Mouse (Mus musculus) forebrain, embryonic 14.5 days (tissue): ENCODE results near the gene Snd1. TPM values are rescaled to one million over a fixed set of nuclear protein-coding genes. Genes with fewer than 3 reads are reported as not detected.

Source experiments
- ATAC-seq: fragments of 200-750 bp; cut with Nextera tagmentation; 2 replicates; pipeline ENCODE4 v1.8.0; 2017; ENCODE audit warnings: mild to moderate bottlenecking, moderate library complexity
- DNase-seq: peaks from one replicate; pipeline ENCODE4 v3.0.0-alpha.2; 2015; ENCODE audit warnings: low spot score
- H3K27ac ChIP-seq: fragments of 300-500 bp; sonication (generic); 2 replicates; pipeline ENCODE4 v1.5.1; 2014; ENCODE audit warnings: low read depth, mild to moderate bottlenecking, control low read depth, low read length, moderate library complexity
- H3K27me3 ChIP-seq: fragments of 300-500 bp; sonication (generic); replicated peaks from 2 replicates; pipeline ENCODE4 v1.6.1; 2014; ENCODE audit warnings: low read length, control low read depth, mixed read lengths; ENCODE audit not compliant: control insufficient read depth, insufficient read depth
- H3K36me3 ChIP-seq: fragments of 300-500 bp; sonication (generic); 2 replicates; pipeline ENCODE4 v1.6.1; 2014; ENCODE audit warnings: low read length, control low read depth; ENCODE audit not compliant: control insufficient read depth, insufficient read depth
- H3K4me1 ChIP-seq: fragments of 300-500 bp; sonication (generic); 2 replicates; pipeline ENCODE4 v1.6.1; 2014; ENCODE audit warnings: antibody characterized with exemption, low read length, control low read depth; ENCODE audit not compliant: control insufficient read depth, insufficient read depth
- H3K4me2 ChIP-seq: fragments of 300-500 bp; sonication (generic); 2 replicates; pipeline ENCODE4 v1.6.1; 2014; ENCODE audit warnings: mild to moderate bottlenecking, control low read depth, low read length
- H3K4me3 ChIP-seq: fragments of 300-500 bp; sonication (generic); 2 replicates; pipeline ENCODE4 v1.5.1; 2014; ENCODE audit warnings: low read depth, low read length, control low read depth
- H3K9ac ChIP-seq: fragments of 300-500 bp; sonication (generic); 2 replicates; pipeline ENCODE4 v1.6.1; 2014; ENCODE audit warnings: mild to moderate bottlenecking, low read length, control low read depth, moderate library complexity
- H3K9me3 ChIP-seq: fragments of 300-500 bp; sonication (generic); replicated peaks from 2 replicates; pipeline ENCODE4 v1.6.1; 2016; ENCODE audit warnings: low read length, control low read depth, mixed read lengths; ENCODE audit not compliant: control insufficient read depth
- WGBS: fragments of 180-500 bp; shearing (Covaris S2); extraction: QIAGEN DNeasy Blood & Tissue Kit; methylation state at CpG from one replicate; pipeline ENCODE4 v1.1.7; 2014; 5-methylcytosine and 5-hydroxymethylcytosine counted together
- polyA plus RNA-seq: library from polyadenylated mRNA; unstranded; fragments of >200 nt; fragmentation: Nextera tagmentation; extraction: Ambion mirVana; gene quantifications from 2 replicates; pipeline ENCODE4 v1.2.1, GENCODE M21; 2014

Snd1 gene
- polyA plus RNA-seq, 1 experiment from 2014 or later = 67.9 TPM

DNA sequence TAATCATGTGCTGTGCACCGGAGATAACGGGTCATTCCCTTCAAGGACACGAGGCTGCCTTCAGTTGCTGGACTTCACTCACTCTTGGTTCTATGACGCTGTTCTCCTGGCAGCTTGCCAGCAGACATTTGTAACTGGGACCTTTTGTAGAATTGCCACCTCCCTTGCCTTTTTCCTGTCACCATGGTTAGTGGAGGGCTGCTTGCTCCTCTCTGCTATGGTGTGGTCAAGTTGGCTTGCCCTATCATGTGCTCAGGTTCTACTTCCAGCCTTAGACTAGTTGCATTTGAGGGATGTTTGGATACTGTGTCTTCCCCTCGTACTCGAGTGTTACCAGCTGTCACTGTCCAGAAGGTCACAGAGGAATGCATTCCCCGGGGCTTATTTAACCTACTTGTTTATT is 143.8 kb downstream of the Snd1 start:
- DNase-seq = peak; percentile 70
- WGBS = 30% methylated on average over 7 of the region's 7 CpGs

DNA sequence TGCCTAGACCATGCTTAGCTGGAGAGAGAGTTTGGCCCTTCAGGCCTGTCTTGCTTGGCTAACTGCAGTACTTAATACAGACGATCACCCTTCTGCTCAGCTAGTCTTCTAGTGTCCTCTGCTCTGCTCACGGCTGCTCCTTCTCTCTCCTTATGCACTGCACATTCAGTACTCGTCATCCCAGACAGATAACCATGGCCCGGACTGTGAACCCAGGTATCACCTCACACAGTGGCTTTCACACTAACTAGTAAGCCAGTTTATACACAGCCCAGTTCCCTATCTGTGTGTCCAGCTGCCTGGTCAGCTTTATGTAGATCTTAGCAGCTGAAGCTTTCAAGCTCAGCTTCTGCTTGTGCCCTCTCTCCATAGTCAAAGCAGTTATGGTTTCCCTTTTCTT is 146.5 kb downstream of the Snd1 start:
- Histone ChIP-seq H3K4me3 (no peak overlapping the region), H3K9me3 (no peaks in the 10 kb centered on the region), H3K4me1 (peaks cover 19% of the 10 kb centered on the region), H3K27me3 (no peaks in the 10 kb centered on the region), H3K4me2 (no peak overlapping the region), H3K9ac (no peak overlapping the region), H3K36me3 (no peaks in the 10 kb centered on the region), H3K27ac (no peak overlapping the region)
- no peak for ATAC-seq
- 90% methylated on average over 4 of the region's 4 CpGs for WGBS
- DNase-seq = no peak

More for the DNA sequence above, 143.8 kb downstream of the Snd1 start:
- Histone ChIP-seq H3K4me2 (peak overlapping the region; percentile 16; the same call in 1 of the 2 replicates), H3K4me3 (no peak overlapping the region), H3K27ac (no peak overlapping the region), H3K9ac (no peak overlapping the region), H3K4me1 (peaks cover 21% of the 10 kb centered on the region), H3K36me3 (no peaks in the 10 kb centered on the region), H3K9me3 (no peaks in the 10 kb centered on the region), H3K27me3 (no peaks in the 10 kb centered on the region)
- ATAC-seq = peak; percentile 60

DNA sequence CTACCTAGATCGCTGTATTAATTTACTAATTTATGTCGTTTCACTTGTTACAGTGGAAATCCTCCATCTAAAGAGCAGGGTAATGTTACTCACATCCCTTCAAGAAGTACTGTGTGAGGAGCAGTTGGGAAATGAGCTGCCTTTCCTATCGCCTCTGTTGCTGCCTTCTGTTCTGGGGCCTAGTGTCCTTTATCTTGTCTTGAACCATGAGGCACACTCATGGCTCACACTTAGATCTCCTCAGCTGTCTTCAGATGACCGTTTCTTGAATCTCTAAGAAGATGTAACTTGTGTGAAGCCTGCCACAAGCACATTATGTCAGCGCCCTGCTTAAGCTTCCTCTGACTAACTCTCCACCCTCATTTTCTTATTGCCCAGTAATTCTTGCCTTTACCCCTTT is 147.0 kb downstream of the Snd1 start:
- WGBS = 89% methylated on average over 5 of the region's 5 CpGs

DNA sequence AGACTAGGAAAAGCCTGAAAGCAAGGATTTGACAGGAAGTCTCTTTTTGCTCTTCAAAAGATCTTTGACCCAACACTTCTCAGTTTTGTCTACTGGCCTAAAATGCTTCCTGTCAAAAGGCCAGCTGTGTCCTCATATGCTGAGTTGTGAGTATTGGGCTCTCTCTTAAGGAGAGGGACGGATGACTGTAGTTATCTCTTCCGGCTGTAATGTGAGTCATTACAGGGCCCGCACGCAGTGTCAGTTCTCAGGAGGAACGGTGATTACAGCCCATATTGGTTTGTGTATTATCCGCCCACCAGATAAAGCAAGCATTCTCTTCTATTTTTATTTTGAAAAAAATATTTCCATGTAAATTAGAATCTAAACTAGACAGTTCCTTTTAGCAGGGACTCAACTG is 147.6 kb downstream of the Snd1 start:
- no peak for DNase-seq
- Histone ChIP-seq H3K27me3 (no peaks in the 10 kb centered on the region), H3K27ac (no peak overlapping the region), H3K4me2 (no peak overlapping the region), H3K36me3 (no peaks in the 10 kb centered on the region), H3K4me3 (no peak overlapping the region), H3K4me1 (peaks cover 19% of the 10 kb centered on the region), H3K9ac (no peak overlapping the region), H3K9me3 (no peaks in the 10 kb centered on the region)
- 82% methylated on average over 6 of the region's 6 CpGs for WGBS
- ATAC-seq = no peak

More for the DNA sequence above, 147.0 kb downstream of the Snd1 start:
- no peak overlapping the region for H3K4me2 ChIP-seq
- no peaks in the 10 kb centered on the region for H3K36me3 ChIP-seq
- no peaks in the 10 kb centered on the region for H3K27me3 ChIP-seq
- no peaks in the 10 kb centered on the region for H3K9me3 ChIP-seq
- no peak overlapping the region for H3K27ac ChIP-seq
- H3K4me3 ChIP-seq = no peak overlapping the region
- DNase-seq = no peak
- H3K4me1 ChIP-seq = peaks cover 19% of the 10 kb centered on the region
- no peak for ATAC-seq
- H3K9ac ChIP-seq = no peak overlapping the region

DNA sequence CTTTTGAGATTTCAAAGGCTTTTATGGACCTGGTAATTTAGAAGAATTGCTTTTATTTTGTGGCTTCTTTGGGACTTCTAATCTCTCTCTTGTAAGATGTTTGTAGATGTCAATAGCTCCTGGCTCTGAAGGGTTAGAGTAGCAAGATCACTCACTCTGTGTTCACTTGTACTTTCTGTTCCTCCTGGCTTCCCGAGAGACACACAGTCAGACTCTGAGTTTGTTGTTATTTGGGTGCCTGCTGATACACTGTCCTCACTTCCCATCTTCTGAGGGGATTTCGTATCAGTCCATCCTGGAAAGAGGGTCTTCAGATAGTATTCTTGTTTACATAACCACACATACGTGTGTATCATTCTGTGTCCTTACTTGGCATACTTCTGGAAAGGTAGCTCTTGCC is 148.0 kb downstream of the Snd1 start:
- Histone ChIP-seq H3K4me3 (no peak overlapping the region), H3K27me3 (no peaks in the 10 kb centered on the region), H3K27ac (no peak overlapping the region), H3K9ac (no peak overlapping the region), H3K9me3 (no peaks in the 10 kb centered on the region), H3K36me3 (no peaks in the 10 kb centered on the region), H3K4me1 (peaks cover 19% of the 10 kb centered on the region), H3K4me2 (no peak overlapping the region)
- ATAC-seq = no peak
- DNase-seq = no peak
- WGBS = 89% methylated on average over 3 of the region's 3 CpGs

DNA sequence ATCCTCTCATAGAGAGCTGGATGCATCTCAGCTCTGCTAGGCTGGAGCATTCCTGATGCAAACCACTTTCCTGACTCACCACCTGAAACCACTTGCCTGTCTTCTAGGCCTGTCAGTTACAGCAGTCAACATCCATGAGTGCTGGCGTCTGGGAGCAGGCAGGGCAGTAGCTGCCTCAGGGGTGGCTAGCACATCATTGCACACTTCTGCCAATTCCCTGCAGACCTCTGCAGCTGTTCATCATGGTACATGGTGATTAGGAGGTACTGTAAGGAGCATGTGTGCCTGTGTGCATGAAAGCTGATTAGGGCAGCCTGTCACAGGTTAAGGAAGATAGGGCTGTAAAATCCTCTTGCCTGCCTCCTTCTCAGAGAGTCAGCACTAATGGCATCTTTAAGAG is 153.5 kb downstream of the Snd1 start:
- H3K9ac ChIP-seq = peak overlapping the region; percentile 13; the same call in 1 of the 2 replicates
- H3K4me2 ChIP-seq = no peak overlapping the region
- no peak for DNase-seq
- peak; percentile 44 for ATAC-seq
- H3K9me3 ChIP-seq = no peaks in the 10 kb centered on the region
- H3K4me1 ChIP-seq = peaks cover 29% of the 10 kb centered on the region
- WGBS = 22% methylated on average over 1 of the region's 1 CpGs
- no peaks in the 10 kb centered on the region for H3K36me3 ChIP-seq
- H3K27me3 ChIP-seq = no peaks in the 10 kb centered on the region
- no peak overlapping the region for H3K4me3 ChIP-seq
- peak overlapping the region; percentile 55 for H3K27ac ChIP-seq

DNA sequence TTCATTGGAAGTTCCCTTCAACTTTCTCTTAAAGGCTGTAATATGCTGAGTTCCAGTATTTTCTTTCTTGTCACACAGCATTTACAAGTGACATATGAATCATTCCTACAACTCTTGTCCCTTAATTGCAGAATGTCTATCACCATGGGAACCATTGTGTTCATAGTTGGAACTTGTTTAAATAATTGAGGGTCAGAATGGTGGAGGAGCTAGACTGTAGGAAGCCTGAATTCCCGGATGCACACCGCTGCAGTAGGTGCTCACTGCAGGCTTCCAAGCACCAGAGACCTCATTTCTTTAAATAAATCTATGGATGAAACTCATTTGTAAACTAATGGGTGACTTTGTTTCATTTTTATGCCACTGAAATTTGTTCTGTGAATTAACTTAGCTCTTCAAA is 154.9 kb downstream of the Snd1 start:
- peaks cover 34% of the 10 kb centered on the region for H3K4me1 ChIP-seq
- H3K36me3 ChIP-seq = no peaks in the 10 kb centered on the region
- H3K4me2 ChIP-seq = no peak overlapping the region
- 10% methylated on average over 2 of the region's 2 CpGs for WGBS
- no peaks in the 10 kb centered on the region for H3K9me3 ChIP-seq
- H3K27me3 ChIP-seq = no peaks in the 10 kb centered on the region
- no peak overlapping the region for H3K9ac ChIP-seq
- DNase-seq (peak; percentile 52), ATAC-seq (no peak)
- no peak overlapping the region for H3K27ac ChIP-seq
- no peak overlapping the region for H3K4me3 ChIP-seq

DNA sequence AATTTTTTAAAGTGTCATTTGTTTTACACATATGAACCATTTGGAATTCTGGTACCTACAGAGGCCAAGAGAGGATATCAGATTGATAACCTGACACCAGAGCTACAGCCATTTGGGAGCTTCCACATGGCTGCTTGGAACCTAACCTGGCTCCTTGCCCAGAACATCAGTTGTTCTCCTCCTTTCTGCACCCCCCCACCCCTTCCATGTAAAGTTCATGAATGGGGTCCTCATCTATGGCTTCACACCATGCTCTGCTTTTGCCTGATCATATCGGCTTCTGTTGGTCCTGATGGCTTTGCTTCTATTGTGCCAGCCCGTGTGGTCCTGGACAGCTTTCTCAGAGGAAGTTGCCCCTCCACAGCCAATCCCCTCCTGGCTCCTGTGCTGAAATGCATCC is 156.0 kb downstream of the Snd1 start:
- no peak overlapping the region for H3K4me3 ChIP-seq
- ATAC-seq (no peak), DNase-seq (peak; percentile 48)
- H3K36me3 ChIP-seq = no peaks in the 10 kb centered on the region
- H3K27ac ChIP-seq = no peak overlapping the region
- 38% methylated on average over 2 of the region's 2 CpGs for WGBS
- no peak overlapping the region for H3K4me2 ChIP-seq
- no peaks in the 10 kb centered on the region for H3K27me3 ChIP-seq
- H3K9ac ChIP-seq = no peak overlapping the region
- H3K9me3 ChIP-seq = no peaks in the 10 kb centered on the region
- peaks cover 34% of the 10 kb centered on the region for H3K4me1 ChIP-seq

DNA sequence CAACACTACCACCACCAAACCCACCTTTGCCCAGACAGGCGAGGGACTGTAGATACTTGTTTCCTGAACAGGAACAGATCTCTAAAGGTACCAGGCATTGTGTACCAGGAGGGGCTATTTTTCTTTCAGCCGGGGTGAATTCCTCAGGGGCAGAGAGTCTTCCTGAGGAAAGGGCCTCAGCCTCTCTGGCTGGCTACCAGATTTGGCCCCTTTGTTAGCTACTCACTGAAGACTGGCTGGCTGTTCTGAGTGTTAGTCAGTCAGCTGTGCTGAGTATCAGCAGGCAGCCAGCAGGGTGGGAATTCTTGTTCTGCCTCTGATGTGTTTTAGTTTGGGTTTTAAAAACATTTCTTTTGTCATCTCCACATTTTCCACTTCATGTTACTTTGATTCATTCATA is 158.2 kb downstream of the Snd1 start:
- Histone ChIP-seq H3K27ac (peak overlapping the region; percentile 53), H3K9ac (no peak overlapping the region), H3K4me3 (no peak overlapping the region), H3K4me1 (peaks cover 34% of the 10 kb centered on the region), H3K9me3 (no peaks in the 10 kb centered on the region), H3K36me3 (no peaks in the 10 kb centered on the region), H3K27me3 (no peaks in the 10 kb centered on the region), H3K4me2 (no peak overlapping the region)
- ATAC-seq (peak; percentile 68), DNase-seq (peak; percentile 79)
- 17% methylated on average over 2 of the region's 2 CpGs for WGBS
